Mouse (Mus musculus): ENCODE measurements around the gene Gpa33.

DNA sequence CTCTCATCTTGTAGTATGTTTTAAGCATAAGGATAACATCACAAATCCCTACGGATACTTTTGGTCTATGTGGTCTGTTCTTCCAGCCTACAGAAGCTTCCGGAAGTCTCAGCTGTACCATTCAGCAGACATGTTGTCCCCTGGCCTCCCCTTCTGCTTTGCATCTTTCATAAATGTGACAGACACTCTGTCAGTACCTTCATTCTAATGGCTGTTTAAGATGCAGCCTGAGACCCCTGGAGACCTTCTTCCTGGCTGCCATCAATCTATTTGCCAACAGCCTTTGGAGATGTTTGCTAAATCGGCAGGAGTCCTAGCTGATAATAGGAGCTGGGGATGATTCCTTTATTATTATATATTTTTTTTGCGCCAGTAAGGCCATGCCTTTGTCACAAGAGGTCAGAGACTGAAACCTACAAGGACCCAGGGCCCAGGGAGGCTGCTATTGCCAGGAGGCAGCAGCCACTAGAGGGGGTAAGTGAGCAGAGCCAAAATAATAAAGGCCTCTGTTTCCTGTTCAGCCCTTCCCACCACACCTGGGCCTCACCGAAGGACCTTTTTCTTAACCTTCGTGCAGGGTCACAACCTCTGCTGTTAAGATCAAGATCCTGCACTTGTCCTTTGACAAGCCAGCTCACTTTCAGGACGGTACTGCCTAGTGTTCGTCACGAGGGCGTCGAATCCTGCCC is 27.0 kb upstream of the Gpa33 start:
- no peak for TF ChIP-seq FOSL1 (IDR thresholded peaks at IDR 0.05; ENCODE audit: insufficient read depth, low read length, poor library complexity, severe bottlenecking)
- TF ChIP-seq CTCF (IDR thresholded peaks at IDR 0.05; ENCODE audit: control insufficient read depth, insufficient read depth, insufficient read length): peak; percentile 26
- no peak for TF ChIP-seq MYOD1 (IDR thresholded peaks at IDR 0.05; ENCODE audit: control insufficient read depth, insufficient read length, low read depth)
- TF ChIP-seq CEBPB (IDR thresholded peaks at IDR 0.05; ENCODE audit: low read depth): no peak
- no peak for TF ChIP-seq USF1 (IDR thresholded peaks at IDR 0.05; ENCODE audit: low read depth)
- no peak for TF ChIP-seq MAX (IDR thresholded peaks at IDR 0.05)
- TF ChIP-seq MYOG (IDR thresholded peaks at IDR 0.05; ENCODE audit: control insufficient read depth, extremely low read depth, insufficient read length): no peak

All from C2C12 (cell line).